Mouse (Mus musculus) thymus, postnatal 25 days (tissue): ENCODE results near the gene Tent5b.

Experiments used
- DNase-seq: peaks from one replicate; pipeline ENCODE4 v3.0.0; 2022

Gene Tent5b

GRCm38 (mm10) chr4:133479458-133480184, at the start of gene Tent5b:
Gene Tent5b, plus strand, starts transcription at chr4:133480132.
- DNase-seq, result peak; percentile 93

GRCm38 (mm10) chr4:133431508-133431907, 48.4 kb upstream of the Tent5b start:
- DNase-seq, result no peak

DNA sequence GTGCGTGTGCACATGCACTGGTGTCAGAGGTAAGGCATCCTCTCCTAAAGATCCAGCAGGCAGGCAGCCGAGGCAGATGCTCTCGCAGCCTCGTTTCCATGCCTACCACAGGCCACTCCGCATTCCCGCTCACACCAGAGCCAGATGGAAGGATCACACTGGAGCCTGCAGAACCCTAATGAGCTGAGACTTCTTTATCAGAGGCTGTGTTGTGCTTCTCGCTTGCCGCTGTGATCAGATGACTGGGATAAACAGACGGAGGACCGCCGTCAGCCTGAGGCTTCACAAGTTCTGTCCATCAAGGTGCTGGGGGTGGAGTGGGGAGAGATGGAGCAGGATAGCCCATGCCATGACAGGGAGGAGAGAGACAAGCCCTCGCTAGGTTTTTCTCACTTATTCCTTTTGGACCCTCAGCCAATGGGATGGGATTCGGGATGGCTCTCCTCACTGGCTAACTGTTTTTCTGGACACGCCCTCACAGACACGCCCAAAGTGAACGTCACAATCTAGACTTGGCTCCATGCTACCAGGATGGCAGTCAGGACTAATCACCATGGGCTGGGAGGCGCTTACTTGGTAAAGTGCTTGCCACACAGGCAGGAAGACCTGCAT, 47.3 kb upstream of the Tent5b start:
- no peak for DNase-seq

GRCm38 (mm10) chr4:133435921-133436320, 44.0 kb upstream of the Tent5b start:
- no peak for DNase-seq

DNA sequence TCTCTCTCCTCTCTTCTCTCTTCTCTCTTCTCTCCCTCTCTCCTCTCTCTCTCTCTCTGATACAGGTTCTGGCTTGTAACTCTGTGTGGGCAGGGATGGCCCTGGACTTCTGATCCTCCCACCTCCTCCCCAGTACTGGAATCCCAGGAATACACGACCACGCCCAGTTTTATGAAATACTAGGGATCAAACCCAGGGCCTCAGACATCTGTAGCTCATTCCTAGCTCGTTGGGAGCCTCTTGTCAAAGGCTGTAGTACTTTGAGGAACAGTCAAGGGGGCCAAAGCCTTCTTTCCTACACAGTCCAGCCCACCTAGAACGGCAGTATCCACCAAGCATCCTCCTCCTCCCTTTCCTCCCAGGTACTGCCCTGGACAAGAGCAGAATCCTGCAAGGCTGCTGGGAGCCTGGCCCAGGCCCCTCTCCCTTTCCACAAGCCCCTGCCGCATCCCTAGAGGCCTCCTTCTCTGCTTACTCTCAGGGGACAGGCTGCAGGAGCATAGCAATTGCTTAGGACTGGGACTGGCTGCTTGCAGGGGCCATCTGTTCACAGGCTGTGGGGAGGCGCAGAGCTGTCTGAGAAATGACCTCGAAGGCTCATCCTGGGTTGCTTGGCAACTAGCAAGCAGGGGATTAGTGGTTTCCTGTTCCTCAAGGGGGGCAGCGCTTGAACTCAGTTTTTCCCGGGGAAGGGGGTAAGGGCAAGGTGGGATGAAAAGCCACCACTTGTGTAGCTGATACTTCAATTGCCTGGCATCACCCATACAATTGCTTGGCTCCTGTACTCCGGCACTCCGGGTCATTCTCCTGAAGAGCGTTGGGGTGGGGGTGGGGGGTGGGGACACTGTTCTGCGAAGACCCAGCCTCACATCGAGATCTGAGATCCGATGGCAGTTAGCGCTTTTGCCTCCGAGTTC, 40.2 kb upstream of the Tent5b start:
- peak; percentile 33 for DNase-seq

GRCm38 (mm10) chr4:133440377-133440795, 39.5 kb upstream of the Tent5b start:
- no peak for DNase-seq

DNA sequence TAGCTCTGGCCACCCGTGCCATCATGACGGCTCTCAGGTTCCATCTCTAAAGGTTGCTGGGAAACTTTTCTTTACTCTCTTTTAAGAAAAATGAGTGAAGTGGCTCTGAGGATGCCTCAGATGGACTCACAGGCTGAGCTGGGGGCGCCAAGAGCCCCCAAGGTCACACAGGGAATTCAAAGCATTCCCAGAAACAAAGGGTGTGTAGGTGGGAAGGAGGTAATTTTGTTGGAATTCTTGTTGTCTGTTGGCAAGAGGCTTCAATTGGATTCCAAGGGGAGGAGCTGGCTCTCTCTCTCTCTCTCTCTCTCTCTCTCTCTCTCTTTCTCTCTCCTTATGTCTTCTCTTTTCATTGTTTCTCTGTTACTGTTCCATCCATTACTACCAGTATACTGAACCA, 37.7 kb upstream of the Tent5b start:
- DNase-seq, result no peak

DNA sequence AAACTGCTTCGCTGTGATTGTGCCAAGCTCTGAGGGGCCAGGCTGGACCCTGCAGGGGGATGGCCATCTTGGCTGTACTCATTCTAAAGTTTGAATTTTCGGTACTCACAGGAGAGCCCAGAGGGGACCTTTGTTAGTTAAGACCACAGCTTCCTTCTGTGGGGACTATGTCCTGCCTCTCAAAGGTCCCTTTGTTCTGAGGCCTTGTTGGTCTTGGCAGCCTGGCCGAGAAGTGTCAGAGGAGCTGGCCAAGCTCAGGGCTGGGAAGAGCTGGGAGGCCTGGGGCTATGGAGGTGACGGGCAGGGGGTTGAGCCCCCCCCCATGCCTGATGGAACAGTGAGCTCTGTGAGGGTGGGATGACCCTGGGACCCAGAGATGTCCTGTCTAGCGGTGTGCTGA, 36.8 kb upstream of the Tent5b start:
- no peak for DNase-seq

DNA sequence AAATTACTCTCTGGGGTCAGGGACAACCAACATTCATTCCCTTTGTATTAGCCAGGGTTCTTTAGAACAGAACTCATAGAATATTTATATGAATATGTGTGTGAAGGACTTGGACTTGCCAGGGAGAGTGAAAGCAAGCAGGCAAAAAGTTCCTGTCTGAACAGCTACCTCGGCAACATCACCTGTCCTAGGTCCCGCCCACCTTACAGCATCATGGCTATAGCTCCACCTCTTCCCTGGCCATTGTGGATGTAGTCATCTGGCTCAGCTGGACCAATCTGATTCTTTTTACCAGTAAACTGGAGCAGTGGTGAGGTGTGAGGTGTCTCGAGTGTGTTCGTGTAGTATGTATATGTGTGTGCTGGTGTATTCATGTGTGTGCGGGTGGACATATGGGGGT, 34.2 kb upstream of the Tent5b start:
- no peak for DNase-seq

- DNase-seq, result no peak
Measured at GRCm38 (mm10) chr4:133447366-133447765, 32.6 kb upstream of the Tent5b start.

- no peak for DNase-seq
Measured at GRCm38 (mm10) chr4:133447967-133448366, 32.0 kb upstream of the Tent5b start.

GRCm38 (mm10) chr4:133448708-133449388, 31.1 kb upstream of the Tent5b start:
- DNase-seq, result no peak

- peak; percentile 52 for DNase-seq
Measured at GRCm38 (mm10) chr4:133449726-133450125, 30.2 kb upstream of the Tent5b start.

GRCm38 (mm10) chr4:133451536-133451935, 28.4 kb upstream of the Tent5b start:
- DNase-seq, result peak; percentile 84

DNA sequence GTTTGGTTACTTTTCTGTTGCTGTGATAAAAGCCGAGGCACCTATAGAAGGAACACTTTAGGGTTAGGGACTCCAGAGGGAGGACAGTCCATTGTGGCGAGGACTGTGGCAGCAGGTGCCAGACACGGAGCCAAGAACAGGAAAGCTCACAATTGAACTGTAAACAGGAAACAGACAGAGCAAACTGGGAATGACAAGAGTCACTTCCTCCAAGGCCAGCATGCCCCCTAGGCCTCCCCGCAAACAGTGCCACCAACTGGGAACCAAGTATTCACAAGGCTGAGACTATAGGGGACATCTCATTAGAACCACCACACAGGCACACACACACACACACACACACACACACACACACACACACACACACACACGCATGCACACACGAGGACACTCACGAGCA, 27.5 kb upstream of the Tent5b start:
- DNase-seq, result no peak

DNA sequence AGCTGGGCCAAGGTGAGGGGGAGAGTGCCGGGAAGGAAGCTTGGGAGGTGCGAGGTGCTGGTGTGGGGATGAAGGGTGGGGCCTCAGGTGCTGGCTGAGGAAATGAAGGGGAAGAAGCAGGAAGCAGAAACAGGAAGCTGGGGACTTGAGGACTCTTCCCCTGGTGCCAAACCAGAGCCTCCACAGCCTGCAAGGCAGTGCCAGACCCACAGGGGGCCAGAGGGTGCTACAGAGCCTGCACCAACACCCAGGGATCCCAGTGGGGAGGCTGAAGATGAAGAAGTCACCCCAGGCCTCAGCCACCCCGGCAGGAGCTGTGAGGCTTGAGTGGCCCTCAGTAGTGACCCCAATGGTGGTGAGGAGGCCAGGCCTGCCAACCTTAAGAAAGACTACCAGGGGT, 21.9 kb upstream of the Tent5b start:
- DNase-seq, result no peak

DNA sequence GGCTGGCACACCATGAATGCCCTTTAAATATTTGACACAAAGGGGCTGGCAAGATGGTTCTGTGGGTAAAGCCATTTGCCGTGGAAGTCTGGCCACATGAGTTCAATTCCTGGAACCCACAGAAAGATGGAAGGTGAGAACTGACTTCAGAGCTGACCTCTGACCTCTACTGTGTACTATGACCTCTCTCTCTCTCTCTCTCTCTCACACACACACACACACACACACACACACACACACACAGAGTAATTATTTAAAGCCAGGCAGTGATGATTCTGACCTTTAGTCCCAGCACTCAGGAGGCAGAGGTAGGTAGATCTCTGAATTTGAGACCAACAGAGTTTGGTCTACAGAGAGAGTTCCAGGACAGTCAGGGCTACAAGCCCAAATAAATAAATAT, 19.9 kb upstream of the Tent5b start:
- no peak for DNase-seq

DNA sequence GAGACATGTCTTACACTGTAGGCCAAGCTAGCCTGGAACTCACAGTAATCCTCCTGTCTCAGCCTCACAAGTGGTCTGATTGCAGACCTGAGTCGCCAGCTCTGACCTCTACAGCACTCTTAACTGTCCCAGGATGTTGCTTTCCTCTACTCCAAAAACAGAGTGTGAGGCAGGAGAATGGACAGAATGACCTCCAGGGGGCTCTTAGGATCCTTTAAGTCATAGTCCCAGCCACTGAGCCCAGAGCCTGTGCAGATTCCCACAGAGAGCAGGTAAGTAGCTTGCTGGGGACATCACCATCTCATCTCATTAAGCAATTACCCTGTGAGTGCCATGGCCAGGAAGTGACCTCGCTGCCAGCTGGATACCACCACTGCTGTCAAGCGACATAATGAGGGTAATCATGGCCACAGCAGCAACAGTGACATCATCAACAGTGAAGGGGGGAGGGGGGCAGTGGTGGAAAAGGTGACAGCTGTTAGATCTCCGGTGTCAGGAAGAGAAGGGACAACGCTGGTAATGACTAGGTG, 19.1 kb upstream of the Tent5b start:
- DNase-seq, result no peak

GRCm38 (mm10) chr4:133461362-133461761, 18.6 kb upstream of the Tent5b start:
- no peak for DNase-seq

- DNase-seq, result no peak
Measured at GRCm38 (mm10) chr4:133463184-133463583, 16.7 kb upstream of the Tent5b start.

GRCm38 (mm10) chr4:133468080-133468479, 11.9 kb upstream of the Tent5b start:
- peak; percentile 66 for DNase-seq

GRCm38 (mm10) chr4:133469122-133469521, 10.8 kb upstream of the Tent5b start:
- DNase-seq, result no peak
